Mouse (Mus musculus) CD4-positive naive resting alpha-beta T cell, adult 76 days (primary cell): ENCODE results near the gene Rrp7a. TPM values are rescaled to one million over a fixed set of nuclear protein-coding genes. Genes with fewer than 3 reads are reported as not detected.

Experiments
- total RNA-seq: library from RNA; stranded (reverse); gene quantifications from one replicate; pipeline ENCODE4 v1.2.4, GENCODE M21; 2023

Rrp7a gene
- 112 TPM for total RNA-seq

DNA sequence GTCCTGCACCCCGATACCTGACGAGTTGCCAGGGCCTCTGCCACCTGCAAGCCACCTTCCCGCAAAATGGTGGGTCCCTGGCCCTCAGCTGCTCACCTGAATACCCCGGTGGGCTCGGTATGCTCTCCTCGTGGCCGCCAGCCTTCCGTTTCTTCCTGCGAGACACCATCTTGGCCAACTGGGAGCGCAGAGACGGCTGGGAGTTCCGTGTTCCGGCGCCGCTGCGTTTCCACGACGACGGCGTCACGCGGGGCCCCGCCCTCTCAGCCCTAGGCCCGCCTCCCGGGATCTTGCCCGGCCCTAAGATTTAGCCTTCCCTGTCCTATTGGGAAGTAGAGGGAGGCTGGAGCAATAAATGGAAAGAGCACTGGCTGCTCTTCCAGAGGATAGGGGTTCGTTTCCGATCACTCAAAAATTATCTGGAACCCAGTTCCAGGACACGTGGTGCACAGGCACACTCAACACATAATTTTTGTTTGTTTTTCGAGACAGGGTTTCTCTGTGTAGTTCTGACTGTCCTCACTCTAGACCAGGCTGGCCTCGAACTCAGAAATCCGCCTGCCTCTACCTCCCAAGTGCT is at the start of gene Rrp7a:
TSS of gene Rrp7a (minus strand) at position 236 of the 580 bp plus-strand sequence.

DNA sequence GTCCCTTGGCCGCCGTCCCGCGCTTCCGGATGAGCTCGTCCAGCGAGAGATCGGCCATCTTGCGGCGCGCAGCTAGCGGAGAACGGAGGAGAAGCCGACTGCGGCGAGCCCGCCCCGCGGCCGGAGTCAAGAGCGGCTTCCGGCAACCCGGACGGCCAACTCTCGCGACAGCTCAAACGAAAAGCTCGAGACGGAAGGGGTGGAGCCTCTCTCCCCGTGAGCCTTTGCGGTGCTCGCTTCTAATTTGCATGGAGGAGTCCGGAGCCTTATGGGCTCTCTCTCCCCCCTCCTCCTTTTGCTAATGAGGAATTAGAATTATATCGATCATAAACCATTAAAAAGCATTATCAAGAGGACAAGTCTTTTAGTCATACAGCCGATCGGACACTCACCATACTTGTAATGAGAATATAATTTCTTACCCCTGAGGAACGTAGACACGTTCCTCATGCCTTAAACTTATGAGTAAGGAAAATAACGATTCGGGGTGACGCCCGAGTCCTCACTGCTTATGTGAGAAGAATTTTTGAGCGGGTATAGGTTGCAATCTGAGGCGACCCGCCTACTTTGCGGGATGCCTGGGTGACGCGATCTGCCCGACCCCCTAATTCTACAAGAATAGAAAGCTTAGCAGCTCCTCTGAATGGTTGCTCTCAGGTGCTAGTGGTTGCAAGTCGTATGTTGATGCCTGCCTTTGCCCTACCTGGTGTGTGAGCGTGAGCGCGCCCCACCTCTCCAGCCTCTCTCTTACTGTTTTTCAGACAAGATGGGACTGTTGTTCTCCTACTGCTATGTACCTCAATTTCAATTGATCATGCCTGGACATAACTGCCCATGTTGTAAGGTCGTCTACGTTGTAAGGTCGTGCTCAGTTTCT is 26.8 kb upstream of the Rrp7a start, which contains the start of gene Poldip3:
TSS of gene Poldip3 (minus strand) at position 189 of the 877 bp plus-strand sequence.

DNA sequence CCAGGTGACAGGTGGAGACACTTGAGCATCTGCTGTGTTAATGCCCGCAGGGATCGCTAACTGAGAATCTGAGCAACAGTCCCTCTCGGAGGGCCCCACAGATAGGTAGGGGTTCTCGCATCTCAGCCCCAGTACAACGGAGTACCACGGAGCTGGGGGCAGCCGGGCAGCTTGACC is 33.3 kb downstream of the Rrp7a start, which contains the start of gene Serhl:
TSS of gene Serhl (plus strand) at position 78 of the 177 bp plus-strand sequence.

Other genes starting within 250 kb of the Rrp7a start
- gene Tcf20, start 134.9 kb downstream of the Rrp7a start, total RNA-seq: 218 TPM
- gene Nfam1, start 89.5 kb downstream of the Rrp7a start, total RNA-seq: 6.5 TPM
- gene Serhl, start 33.3 kb downstream of the Rrp7a start, total RNA-seq: 15.9 TPM
- 235 TPM for gene Poldip3, start 26.6 kb upstream of the Rrp7a start, total RNA-seq
- gene Cyb5r3, start 49.8 kb upstream of the Rrp7a start, total RNA-seq: 53.2 TPM
- gene A4galt, start 129.0 kb upstream of the Rrp7a start, total RNA-seq: 0.26 TPM
- gene Arfgap3, start 227.4 kb upstream of the Rrp7a start, total RNA-seq: 8.5 TPM